Mouse (Mus musculus) spleen, adult 2 months (tissue): Measurements from ENCODE around the gene Pcdh9. TPM values are rescaled to one million over a fixed set of nuclear protein-coding genes. Genes with fewer than 3 reads are reported as not detected.

Experiments used
- DNase-seq, 2 experiments: peaks; one replicate each; pipeline versions ENCODE4 v3.0.0 to v3.0.0-alpha.2; 2012 to 2021; ENCODE audit warnings: low spot score in 2 of 2, low read depth in 1 of 2
- H3K27ac ChIP-seq: fragments of 200-500 bp; 2 replicates; pipeline ENCODE4 v1.5.1; 2012; ENCODE audit warnings: low read length, inconsistent platforms; ENCODE audit not compliant: insufficient read depth
- H3K27me3 ChIP-seq: fragments of 200-500 bp; 2 replicates; pipeline ENCODE4 v1.6.1; 2012; ENCODE audit warnings: mild to moderate bottlenecking, moderate library complexity, low read length, inconsistent platforms; ENCODE audit not compliant: control insufficient read depth, insufficient read depth
- H3K36me3 ChIP-seq: fragments of 200-500 bp; 2 replicates; pipeline ENCODE4 v1.6.1; 2012; ENCODE audit warnings: mild to moderate bottlenecking, low read length, inconsistent platforms; ENCODE audit not compliant: control insufficient read depth, insufficient read depth
- H3K4me1 ChIP-seq: fragments of 200-500 bp; 2 replicates; pipeline ENCODE4 v1.6.1; 2011; ENCODE audit warnings: inconsistent platforms; ENCODE audit not compliant: control insufficient read depth, insufficient read depth, insufficient read length
- H3K4me3 ChIP-seq: fragments of 200-500 bp; 2 replicates; pipeline ENCODE4 v1.5.1; 2011; ENCODE audit warnings: mild to moderate bottlenecking, inconsistent platforms; ENCODE audit not compliant: insufficient read depth, insufficient read length; ENCODE audit errors: extremely low read depth
- CTCF ChIP-seq: fragments of 200-500 bp; IDR thresholded peaks from 2 replicates; pipeline ENCODE4 v1.5.1; 2011; ENCODE audit warnings: mild to moderate bottlenecking, inconsistent platforms; ENCODE audit not compliant: insufficient read depth, insufficient read length, insufficient replicate concordance; ENCODE audit errors: extremely low read depth
- POLR2A ChIP-seq: fragments of 200-500 bp; IDR thresholded peaks from 2 replicates; pipeline ENCODE4 v1.6.1; 2011; ENCODE audit warnings: low read depth, low read length, inconsistent platforms
- WGBS: fragments of 180-500 bp; shearing (Covaris S2); methylation state at CpG from one replicate; pipeline ENCODE4 v1.1.7; 2018; 5-methylcytosine and 5-hydroxymethylcytosine counted together
- polyA plus RNA-seq: library from polyadenylated mRNA; depleted of rRNA; stranded (reverse); fragments of >200 nt; gene quantifications from 2 replicates; pipeline ENCODE4 v1.2.3, GENCODE M21; 2012

Gene Pcdh9
- polyA plus RNA-seq, 1 experiment, result 0.41 TPM

- Histone ChIP-seq H3K36me3 (no peaks in the 10 kb centered on the region), H3K4me3 (no peak overlapping the region), H3K27ac (no peak overlapping the region), H3K27me3 (peaks cover 6% of the 10 kb centered on the region; the same call in 1 of the 2 replicates), H3K4me1 (no peaks in the 10 kb centered on the region)
- 54% methylated on average over 6 of the region's 6 CpGs for WGBS
- TF ChIP-seq POLR2A, result no peak
- no peak for TF ChIP-seq CTCF
- DNase-seq, result no peak
These were observed 1.2 kb downstream of the Pcdh9 start for GRCm38 (mm10) chr14:93889231-93889630.

GRCm38 (mm10) chr14:93888346-93888745 is 2.1 kb downstream of the Pcdh9 start:
- DNase-seq, result no peak
- Histone ChIP-seq H3K4me3 (no peak overlapping the region), H3K36me3 (no peaks in the 10 kb centered on the region), H3K4me1 (no peaks in the 10 kb centered on the region), H3K27me3 (peaks cover 6% of the 10 kb centered on the region; the same call in 1 of the 2 replicates), H3K27ac (no peak overlapping the region)
- TF ChIP-seq CTCF (no peak), POLR2A (no peak)
- 79% methylated on average over 5 of the region's 5 CpGs for WGBS

- Histone ChIP-seq H3K27ac (no peak overlapping the region), H3K27me3 (peaks cover 6% of the 10 kb centered on the region; the same call in 1 of the 2 replicates), H3K4me3 (no peak overlapping the region), H3K36me3 (no peaks in the 10 kb centered on the region), H3K4me1 (no peaks in the 10 kb centered on the region)
- TF ChIP-seq CTCF (no peak), POLR2A (no peak)
- 77% methylated on average over 7 of the region's 7 CpGs for WGBS
- DNase-seq, result no peak
These were observed 3.4 kb downstream of the Pcdh9 start for GRCm38 (mm10) chr14:93887066-93887465.

- WGBS, result 83% methylated on average over 11 of the region's 11 CpGs
- H3K27ac ChIP-seq, result no peak overlapping the region
- H3K36me3 ChIP-seq, result no peaks in the 10 kb centered on the region
- H3K4me1 ChIP-seq, result no peaks in the 10 kb centered on the region
- DNase-seq, result no peak
- H3K27me3 ChIP-seq, result peaks cover 3% of the 10 kb centered on the region; the same call in 1 of the 2 replicates
- no peak for TF ChIP-seq CTCF
- no peak for TF ChIP-seq POLR2A
- no peak overlapping the region for H3K4me3 ChIP-seq
These were observed 4.9 kb downstream of the Pcdh9 start for GRCm38 (mm10) chr14:93885551-93886084.

DNA sequence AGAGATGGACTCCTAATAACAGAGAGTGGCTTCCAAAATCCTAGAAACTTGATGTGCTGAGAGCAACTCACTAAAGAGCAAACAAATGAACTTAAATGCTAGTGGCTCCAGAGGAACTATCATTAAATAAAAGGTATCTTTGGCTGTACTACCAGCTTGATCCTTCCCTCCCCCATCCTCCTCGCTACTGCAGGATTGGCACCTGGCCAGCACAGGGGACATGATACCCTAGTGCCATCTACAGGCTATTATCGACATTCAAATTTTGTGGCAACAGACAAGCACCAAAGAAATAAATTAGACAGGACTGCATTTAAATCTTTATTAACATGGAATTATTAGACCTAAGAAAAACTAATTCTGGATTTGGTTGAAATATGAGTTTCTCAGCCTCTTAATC is 6.0 kb downstream of the Pcdh9 start:
- no peak overlapping the region for H3K4me3 ChIP-seq
- no peak for DNase-seq
- TF ChIP-seq CTCF (no peak), POLR2A (no peak)
- H3K27ac ChIP-seq, result no peak overlapping the region
- no peaks in the 10 kb centered on the region for H3K4me1 ChIP-seq
- no peaks in the 10 kb centered on the region for H3K36me3 ChIP-seq
- no peaks in the 10 kb centered on the region for H3K27me3 ChIP-seq
- 5% methylated on average over 2 of the region's 2 CpGs for WGBS

DNA sequence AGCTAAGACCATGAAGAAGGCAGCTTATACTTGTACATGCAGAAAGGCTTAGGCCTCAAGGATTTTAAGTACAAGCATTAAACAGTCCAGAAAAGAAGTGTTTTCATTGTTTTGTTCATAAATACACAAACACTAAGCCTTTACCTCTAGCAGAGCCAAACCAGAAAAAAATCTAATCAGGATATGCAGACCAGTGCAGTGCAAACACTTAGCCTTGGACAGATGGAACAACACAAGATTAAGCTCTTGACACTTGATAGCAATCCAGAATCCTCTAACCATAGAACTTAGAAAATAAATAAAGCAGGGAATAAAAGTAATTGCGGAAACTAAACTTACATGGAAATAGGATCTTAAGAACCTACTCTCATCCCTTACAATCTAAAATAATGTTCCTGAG is 10.4 kb downstream of the Pcdh9 start:
- no peaks in the 10 kb centered on the region for H3K36me3 ChIP-seq
- TF ChIP-seq CTCF (no peak), POLR2A (no peak)
- no peaks in the 10 kb centered on the region for H3K4me1 ChIP-seq
- H3K4me3 ChIP-seq, result no peak overlapping the region
- DNase-seq, result no peak
- H3K27me3 ChIP-seq, result no peaks in the 10 kb centered on the region
- H3K27ac ChIP-seq, result no peak overlapping the region
- 96% methylated on average over 1 of the region's 1 CpGs for WGBS

GRCm38 (mm10) chr14:93875968-93876367 is 14.5 kb downstream of the Pcdh9 start:
- no peaks in the 10 kb centered on the region for H3K27me3 ChIP-seq
- no peaks in the 10 kb centered on the region for H3K36me3 ChIP-seq
- H3K27ac ChIP-seq, result no peak overlapping the region
- 91% methylated on average over 1 of the region's 1 CpGs for WGBS
- no peaks in the 10 kb centered on the region for H3K4me1 ChIP-seq
- TF ChIP-seq POLR2A (no peak), CTCF (no peak)
- no peak for DNase-seq
- H3K4me3 ChIP-seq, result no peak overlapping the region

- TF ChIP-seq POLR2A (no peak), CTCF (no peak)
- Histone ChIP-seq H3K4me1 (no peaks in the 10 kb centered on the region), H3K36me3 (no peaks in the 10 kb centered on the region)
These were observed 22.3 kb downstream of the Pcdh9 start for GRCm38 (mm10) chr14:93868211-93868610.

More at GRCm38 (mm10) chr14:93868211-93868610, 22.3 kb downstream of the Pcdh9 start:
- DNase-seq, result no peak
- H3K27ac ChIP-seq, result no peak overlapping the region
- H3K4me3 ChIP-seq, result no peak overlapping the region
- H3K27me3 ChIP-seq, result no peaks in the 10 kb centered on the region
